Mouse (Mus musculus) erythroid progenitor cell, adult 5-6 weeks (primary cell): ENCODE data around the gene B3gnt2. TPM values are rescaled to one million over a fixed set of nuclear protein-coding genes. Genes with fewer than 3 reads are reported as not detected.

Source experiments
- ATAC-seq: replicated peaks from 2 replicates; pipeline ENCODE4 v1.8.0; 2016; ENCODE audit warnings: moderate number of reproducible peaks, mild to moderate bottlenecking, moderate TSS enrichment, inconsistent platforms; ENCODE audit not compliant: poor library complexity, low FRiP score, severe bottlenecking
- total RNA-seq, 2 experiments: library from RNA; stranded (forward) in 1 of 2; stranded (reverse) in 1 of 2; fragments of 150-400 nt in 1 of 2; fragments of 186-747, 209-891 nt in 1 of 2; gene quantifications; 2 replicates each; pipeline versions ENCODE4 v1.2.3 to v1.2.4; 2015 to 2017; ENCODE audit warnings: low replicate concordance in 2 of 2

B3gnt2 gene
- total RNA-seq, 2 experiments from 2014 or later, result 0.42 to 11.2 TPM

GRCm38 (mm10) chr11:22782705-22783124 lies 78.0 kb downstream of the B3gnt2 start:
- no peak for ATAC-seq

GRCm38 (mm10) chr11:22781190-22781589 lies 79.6 kb downstream of the B3gnt2 start:
- no peak for ATAC-seq

GRCm38 (mm10) chr11:22780761-22781160 lies 80.0 kb downstream of the B3gnt2 start:
- ATAC-seq, result no peak

DNA sequence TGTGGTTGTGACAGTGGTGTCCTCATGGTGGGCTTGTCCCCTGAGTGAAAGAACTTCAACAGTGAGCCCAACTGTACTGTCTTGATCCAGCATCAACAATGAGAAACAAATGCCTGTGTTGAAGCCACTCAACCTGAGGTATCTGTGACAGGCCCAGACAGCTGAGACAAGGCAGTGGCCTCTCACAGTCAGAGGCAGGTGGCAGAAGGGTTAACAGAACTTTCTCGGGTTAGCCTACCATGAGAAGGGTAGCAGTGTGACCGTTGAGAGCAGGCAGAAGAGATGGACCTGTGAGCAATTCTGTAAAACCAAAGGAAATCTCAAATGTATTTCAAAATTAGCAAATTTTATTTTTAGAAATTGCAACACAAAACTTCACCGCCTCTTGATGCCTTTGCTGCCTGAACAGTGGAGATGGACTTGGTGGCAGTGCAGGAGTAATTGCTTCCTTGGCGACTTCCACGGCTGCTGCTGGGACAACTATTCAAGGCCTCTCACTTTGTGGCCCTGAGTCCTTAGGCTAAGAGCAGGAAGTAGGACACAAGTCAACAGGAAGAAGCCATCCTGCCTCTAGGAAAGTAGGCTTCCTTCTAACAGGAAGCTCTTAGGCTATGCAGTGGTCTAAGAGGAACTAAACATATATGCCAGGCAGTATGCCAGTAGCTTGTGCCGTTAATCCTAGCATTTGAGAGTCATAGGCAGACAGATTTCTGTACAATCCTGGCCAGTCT lies 80.8 kb downstream of the B3gnt2 start:
- ATAC-seq, result no peak

DNA sequence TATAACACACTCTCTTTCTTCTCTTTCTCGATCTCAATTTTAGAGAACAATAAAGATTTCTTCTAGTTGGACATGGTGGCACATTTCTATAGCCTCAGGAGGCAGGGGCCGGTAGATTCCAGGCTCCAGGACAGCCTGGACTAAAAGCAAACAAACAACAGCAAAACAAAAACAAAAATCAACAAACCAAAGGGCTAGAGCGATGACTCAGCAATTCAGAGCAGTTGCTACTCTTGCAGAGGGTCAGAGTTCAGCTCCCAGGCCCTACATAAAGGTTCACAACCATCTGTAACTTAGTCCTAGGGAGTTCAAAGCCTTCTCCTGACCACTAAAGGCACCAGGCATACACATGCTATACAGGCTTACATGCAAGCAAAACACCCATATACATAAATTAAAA lies 82.2 kb downstream of the B3gnt2 start:
- ATAC-seq, result no peak

GRCm38 (mm10) chr11:22777531-22777930 lies 83.2 kb downstream of the B3gnt2 start:
- ATAC-seq, result peak; percentile 52

GRCm38 (mm10) chr11:22774821-22775220 lies 85.9 kb downstream of the B3gnt2 start:
- no peak for ATAC-seq

DNA sequence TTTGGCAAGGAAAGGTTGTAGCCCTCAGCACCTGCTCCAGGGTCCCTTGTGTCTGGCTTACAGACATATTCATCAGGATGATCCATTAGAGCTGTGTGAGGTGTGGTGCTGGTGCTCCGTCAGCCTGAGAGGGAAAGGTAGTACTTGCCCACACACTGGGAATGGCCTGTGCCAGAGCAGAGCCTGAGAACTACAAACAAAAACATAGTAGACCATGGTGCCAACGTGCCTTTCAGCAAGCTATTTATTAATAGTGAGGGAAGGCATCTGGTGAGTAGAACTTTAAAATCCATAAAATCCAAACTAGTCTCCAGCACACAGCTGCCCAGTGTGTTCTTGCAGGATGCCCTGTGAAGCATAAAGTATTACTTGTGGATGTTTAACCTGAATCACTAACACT lies 94.5 kb downstream of the B3gnt2 start:
- no peak for ATAC-seq

DNA sequence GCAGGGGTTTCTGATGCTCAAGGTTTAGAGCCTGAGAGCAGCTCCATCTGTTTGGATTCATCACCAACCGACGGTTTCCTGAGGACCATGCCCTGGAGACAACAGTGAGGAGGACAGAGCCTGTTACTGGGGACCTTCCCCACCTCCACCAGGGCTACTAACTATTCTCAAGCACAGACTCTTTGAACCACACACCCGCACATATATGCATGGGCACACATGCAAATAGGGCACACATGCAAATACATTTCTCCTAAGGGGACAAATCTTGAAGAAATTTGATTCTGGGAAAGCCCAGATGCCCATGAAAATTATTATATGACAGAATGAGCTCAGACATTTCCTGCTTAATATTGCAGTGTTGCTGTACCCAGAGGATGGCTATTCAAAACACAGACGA lies 95.3 kb downstream of the B3gnt2 start:
- ATAC-seq, result no peak

DNA sequence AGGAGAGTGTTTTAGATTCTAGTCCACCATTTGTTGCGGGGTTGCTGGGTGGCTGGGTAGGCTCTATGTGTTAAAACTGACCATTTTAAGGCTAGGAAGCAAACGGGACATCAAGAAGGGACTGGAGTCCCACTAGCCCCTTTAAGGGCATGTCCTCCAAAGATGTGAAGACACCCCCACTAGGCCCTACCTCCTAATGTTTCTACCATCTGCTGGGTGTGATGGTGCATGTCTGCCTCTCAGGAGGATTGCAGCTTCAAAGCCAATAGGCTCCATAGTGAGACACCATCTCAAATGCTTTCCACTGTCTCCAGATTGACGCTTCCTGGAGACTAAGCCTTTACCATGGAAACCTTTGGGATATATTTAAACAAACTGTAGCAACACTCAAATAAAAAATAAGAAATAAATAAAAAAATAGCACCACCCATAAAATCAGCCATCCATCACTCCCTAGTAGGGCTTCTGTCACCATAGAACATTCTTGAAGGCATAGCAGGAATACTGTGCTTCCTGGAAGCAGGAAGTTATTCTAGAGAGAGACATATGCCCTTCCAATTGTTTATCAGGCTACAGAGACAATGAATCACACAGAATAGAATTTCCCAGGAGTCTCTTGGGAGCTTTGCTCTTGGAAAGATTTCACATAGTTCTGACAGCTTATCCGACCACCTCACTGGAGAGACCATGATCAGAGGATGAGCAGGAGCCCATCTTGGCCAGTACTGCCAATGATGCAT lies 97.0 kb downstream of the B3gnt2 start:
- ATAC-seq, result no peak

DNA sequence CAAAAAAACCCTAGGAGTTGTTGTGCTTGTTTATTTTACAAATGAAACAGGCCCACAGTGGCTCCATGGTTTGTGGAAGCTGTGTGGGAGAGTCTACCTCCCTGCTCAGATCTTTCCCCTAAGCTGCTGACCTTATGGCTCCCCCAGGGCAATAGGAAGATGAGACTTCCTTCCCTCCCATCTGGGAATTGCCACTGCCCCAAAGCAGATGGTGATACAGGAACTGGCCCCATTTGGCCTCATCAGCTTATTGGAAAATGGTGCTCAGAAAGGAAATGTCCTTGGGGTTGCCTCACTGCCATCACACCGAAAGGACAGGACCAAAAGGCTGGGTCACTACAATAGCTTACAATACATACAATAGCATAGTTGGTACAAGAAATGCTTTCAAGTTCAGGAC lies 97.7 kb downstream of the B3gnt2 start:
- no peak for ATAC-seq

DNA sequence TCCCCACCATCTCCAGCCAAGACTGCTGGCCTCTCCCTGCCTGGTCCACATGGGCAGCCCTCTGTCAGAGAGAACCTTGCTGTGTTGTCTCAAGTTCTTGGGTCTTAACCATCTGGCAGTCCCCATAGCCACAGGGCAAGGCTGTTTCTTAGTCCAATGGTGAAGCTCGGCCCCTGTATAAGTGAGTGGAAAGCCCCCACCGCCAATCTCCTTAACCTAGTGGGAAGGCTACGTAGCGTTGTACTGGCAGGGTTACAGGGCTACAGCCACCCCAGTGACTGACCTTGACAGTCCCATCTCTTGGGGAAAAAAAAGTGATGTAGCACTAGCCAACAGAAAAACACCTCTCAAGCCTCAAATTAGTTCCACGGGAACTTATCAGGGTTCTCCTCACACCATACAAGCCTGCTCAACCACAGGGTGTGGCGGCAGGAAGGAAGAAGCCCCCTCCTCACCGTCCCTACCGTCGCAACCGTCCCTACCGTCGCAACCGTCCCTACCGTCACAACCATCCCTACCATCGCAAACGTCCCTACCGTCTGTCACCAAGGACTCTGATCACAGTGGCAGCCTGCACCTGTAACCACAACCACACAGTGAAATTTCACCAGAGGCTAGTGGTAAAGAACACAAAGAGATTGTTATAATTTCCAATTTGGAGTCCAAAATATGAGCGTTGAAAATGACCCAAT lies 98.4 kb downstream of the B3gnt2 start:
- no peak for ATAC-seq

DNA sequence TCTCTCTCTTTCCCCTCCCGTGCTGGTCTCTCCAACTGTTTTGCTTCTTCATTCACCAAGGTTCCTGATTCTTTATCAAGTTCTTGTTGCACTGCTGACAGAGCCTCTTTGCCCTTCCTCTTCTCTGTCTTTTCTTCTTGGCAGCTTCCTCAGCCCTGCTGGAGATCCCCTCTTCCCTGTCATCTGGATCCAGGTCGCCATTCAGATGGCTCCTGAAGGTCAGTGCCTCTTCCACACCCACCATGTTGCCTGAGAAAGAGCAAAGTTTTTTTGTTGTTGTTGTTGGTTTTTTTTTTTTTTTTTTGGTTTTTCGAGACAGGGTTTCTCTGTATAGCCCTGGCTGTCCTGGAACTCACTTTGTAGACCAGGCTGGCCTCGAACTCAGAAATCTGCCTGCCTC lies 101.0 kb downstream of the B3gnt2 start:
- no peak for ATAC-seq

DNA sequence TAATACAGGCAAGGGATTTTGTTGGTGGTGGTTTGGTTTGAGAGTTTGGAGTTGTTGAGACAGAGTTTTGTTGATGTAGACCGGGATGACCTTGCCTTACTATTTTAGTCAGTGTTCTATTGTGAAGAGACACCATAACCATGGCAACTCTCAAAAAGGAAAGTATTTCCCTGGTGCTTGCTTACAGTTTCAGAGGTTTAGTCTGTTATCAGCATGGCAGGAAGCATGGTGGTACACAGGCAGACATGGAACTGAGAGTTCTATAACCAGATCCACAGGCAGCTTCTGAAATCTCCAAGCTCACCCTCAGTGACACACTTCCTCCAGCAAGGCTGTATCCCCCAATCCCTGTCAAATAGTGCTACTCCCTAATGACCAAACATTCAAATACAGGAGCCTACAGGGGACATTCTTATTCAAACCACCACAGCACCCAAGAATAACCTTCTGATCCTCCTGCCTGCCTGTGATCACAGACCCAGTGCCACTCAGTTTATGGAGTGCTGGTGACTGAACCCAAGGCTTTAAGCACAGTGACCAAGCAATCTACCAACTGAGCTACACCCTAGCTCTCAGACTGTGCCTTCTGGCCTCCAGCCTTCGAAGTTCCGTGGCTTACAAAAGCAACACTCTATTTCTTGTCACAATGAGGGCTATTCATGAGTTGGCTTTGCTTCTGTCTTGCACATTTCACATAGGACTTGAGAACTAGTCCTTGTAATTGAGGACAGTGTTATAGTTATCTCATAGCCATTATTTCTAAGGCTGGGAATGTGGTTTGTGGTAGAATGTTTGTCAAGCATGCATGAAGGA lies 104.4 kb downstream of the B3gnt2 start:
- no peak for ATAC-seq

DNA sequence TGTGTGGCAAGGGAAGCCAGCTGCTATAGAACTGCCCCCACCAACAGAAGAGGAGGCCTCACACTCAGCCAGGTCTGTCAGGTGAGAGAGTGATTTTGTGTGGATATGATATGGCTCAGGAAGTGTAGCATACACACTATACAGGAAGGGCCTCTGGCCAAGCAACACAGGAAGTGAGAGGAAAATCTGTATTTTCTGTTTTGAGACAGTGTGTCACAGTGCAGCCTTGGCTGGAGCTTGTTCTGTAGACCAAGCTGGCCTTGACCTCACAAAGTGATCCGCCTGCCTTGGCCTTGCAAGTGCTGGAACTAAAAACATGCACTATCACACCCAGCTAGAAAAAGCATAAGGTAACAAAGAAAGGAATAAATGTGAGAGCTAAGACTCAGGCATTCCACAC lies 105.6 kb downstream of the B3gnt2 start:
- no peak for ATAC-seq

GRCm38 (mm10) chr11:22752596-22752995 lies 108.2 kb downstream of the B3gnt2 start:
- ATAC-seq, result no peak

GRCm38 (mm10) chr11:22751592-22751991 lies 109.2 kb downstream of the B3gnt2 start:
- no peak for ATAC-seq

DNA sequence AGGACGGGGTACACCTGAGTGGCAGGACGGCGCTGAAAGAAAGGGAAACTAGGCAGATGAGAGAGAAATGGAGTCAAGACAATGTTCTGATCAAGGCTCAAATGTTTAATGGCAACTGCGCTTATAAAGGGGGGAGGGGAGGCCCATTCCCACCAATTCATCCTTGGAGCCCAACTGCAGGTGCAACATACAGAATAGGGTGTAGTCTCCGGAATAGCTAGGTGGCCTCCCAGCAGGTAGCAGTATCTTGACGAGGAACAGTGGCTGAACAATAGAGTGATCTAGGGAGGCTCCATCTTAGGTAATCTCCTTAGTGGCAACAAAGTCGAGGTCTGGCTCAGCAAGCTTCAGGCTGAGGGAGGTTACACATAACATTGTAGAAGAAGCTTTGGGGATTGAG lies 113.4 kb downstream of the B3gnt2 start:
- ATAC-seq, result no peak

GRCm38 (mm10) chr11:22745356-22745755 lies 115.4 kb downstream of the B3gnt2 start:
- no peak for ATAC-seq
